Mouse (Mus musculus) MEL (cell line): ENCODE measurements at regions not wholly inside any gene's neighbourhood (a gene's known extent, or its start where the extent isn't known, plus 50 kb on each side); places are given as distances from the start of the nearest gene placed in this dataset.
A peak's percentile ranks its signal among the peaks of the same experiment; 100 is the strongest.

Source experiments
- DNase-seq: peaks from one replicate; pipeline ENCODE4 v3.0.0; 2011; ENCODE audit warnings: low read depth, low spot score
- H3K27ac ChIP-seq: 2 replicates; pipeline ENCODE4 v1.5.1; 2012; ENCODE audit warnings: low read depth, mild to moderate bottlenecking, control low read depth, low read length, moderate library complexity; ENCODE audit not compliant: control insufficient read depth
- H3K27me3 ChIP-seq, 2 experiments: fragments of 150-350 bp in 1 of 2; sonication (generic) in 1 of 2; 2 replicates each; pipeline ENCODE4 v1.6.1; 2012; ENCODE audit warnings: low read length in 2 of 2, mild to moderate bottlenecking in 2 of 2, improper control_type of control experiment in 1 of 2, moderate library complexity in 1 of 2; ENCODE audit not compliant: insufficient read depth in 2 of 2, control insufficient read depth in 1 of 2
- H3K36me3 ChIP-seq, 2 experiments: 2 replicates each; pipeline ENCODE4 v1.6.1; 2012 to 2014; ENCODE audit warnings: low read length in 2 of 2, improper control_type of control experiment in 1 of 2, inconsistent platforms in 1 of 2, mild to moderate bottlenecking in 1 of 2; ENCODE audit not compliant: insufficient read depth in 2 of 2, control insufficient read depth in 1 of 2
- H3K4me1 ChIP-seq, 2 experiments: fragments of 150-350 bp in 1 of 2; sonication (generic) in 1 of 2; 2 replicates each; pipeline ENCODE4 v1.6.1; 2012; ENCODE audit warnings: low read length in 2 of 2, improper control_type of control experiment in 1 of 2, mild to moderate bottlenecking in 1 of 2; ENCODE audit not compliant: insufficient read depth in 2 of 2, control insufficient read depth in 1 of 2
- H3K4me3 ChIP-seq, 2 experiments: fragments of 150-350 bp in 1 of 2; sonication (generic) in 1 of 2; 2 replicates each; pipeline ENCODE4 v1.5.1; 2012; ENCODE audit warnings: low read depth in 2 of 2, low read length in 2 of 2, mild to moderate bottlenecking in 2 of 2, moderate library complexity in 2 of 2, control low read depth in 1 of 2, improper control_type of control experiment in 1 of 2; ENCODE audit not compliant: control insufficient read depth in 1 of 2, insufficient read depth in 1 of 2
- H3K79me2 ChIP-seq: 2 replicates; pipeline ENCODE4 v1.6.1; 2012; ENCODE audit warnings: mild to moderate bottlenecking, low read length, moderate library complexity; ENCODE audit not compliant: control insufficient read depth, poor library complexity, insufficient read depth
- H3K9ac ChIP-seq: 2 replicates; pipeline ENCODE4 v1.6.1; 2012; ENCODE audit warnings: low read depth, mild to moderate bottlenecking, control low read depth, low read length, moderate library complexity; ENCODE audit not compliant: control insufficient read depth, poor library complexity, severe bottlenecking
- H3K9me3 ChIP-seq: fragments of 150-350 bp; sonication (generic); replicated peaks from 2 replicates; pipeline ENCODE4 v1.6.1; 2012; ENCODE audit warnings: mild to moderate bottlenecking, low read length, improper control_type of control experiment, moderate library complexity; ENCODE audit not compliant: insufficient read depth
- CTCF ChIP-seq, 3 experiments: IDR thresholded peaks in 2 of 3; conservative IDR thresholded peaks in 1 of 3; 2 replicates each; pipeline ENCODE4 v1.5.1; 2011 to 2012; ENCODE audit warnings: low read length in 3 of 3, low read depth in 2 of 3, mild to moderate bottlenecking in 2 of 3, improper control_type of control experiment in 1 of 3, inconsistent platforms in 1 of 3, mixed read lengths in 1 of 3, moderate library complexity in 1 of 3; ENCODE audit not compliant: control insufficient read depth in 1 of 3, insufficient read depth in 1 of 3, poor library complexity in 1 of 3, severe bottlenecking in 1 of 3
- E2F4 ChIP-seq: IDR thresholded peaks from 2 replicates; pipeline ENCODE4 v1.6.1; 2011; ENCODE audit warnings: low read depth, low read length, improper control_type of control experiment, borderline replicate concordance
- ELF1 ChIP-seq: IDR thresholded peaks from 2 replicates; pipeline ENCODE4 v1.6.1; 2014; ENCODE audit warnings: low read depth, mild to moderate bottlenecking, inconsistent platforms, low read length, improper control_type of control experiment, moderate library complexity
- EP300 ChIP-seq, 2 experiments: IDR thresholded peaks; 2 replicates each; pipeline ENCODE4 v1.6.1; 2011; ENCODE audit warnings: improper control_type of control experiment in 2 of 2, low read length in 2 of 2, low read depth in 1 of 2, mild to moderate bottlenecking in 1 of 2
- ETS1 ChIP-seq: IDR thresholded peaks from 2 replicates; pipeline ENCODE4 v1.6.1; 2012; ENCODE audit warnings: low read depth, mild to moderate bottlenecking, inconsistent platforms, low read length, improper control_type of control experiment, moderate library complexity
- GABPA ChIP-seq: IDR thresholded peaks from 2 replicates; pipeline ENCODE4 v1.6.1; 2012; ENCODE audit warnings: low read depth, mild to moderate bottlenecking, inconsistent platforms, low read length, improper control_type of control experiment, moderate library complexity
- JUND ChIP-seq: IDR thresholded peaks from 2 replicates; pipeline ENCODE4 v1.6.1; 2011; ENCODE audit warnings: low read depth, mild to moderate bottlenecking, improper control_type of control experiment, low read length
- MAZ ChIP-seq: IDR thresholded peaks from 2 replicates; pipeline ENCODE4 v1.6.1; 2012; ENCODE audit warnings: low read depth, mild to moderate bottlenecking, inconsistent platforms, low read length, improper control_type of control experiment
- MXI1 ChIP-seq: IDR thresholded peaks from 2 replicates; pipeline ENCODE4 v1.6.1; 2011; ENCODE audit warnings: mild to moderate bottlenecking, low read depth, low read length, improper control_type of control experiment
- NRF1 ChIP-seq: IDR thresholded peaks from 2 replicates; pipeline ENCODE4 v1.6.1; 2014; ENCODE audit warnings: low read depth, mild to moderate bottlenecking, inconsistent platforms, low read length, improper control_type of control experiment, moderate library complexity; ENCODE audit not compliant: poor library complexity, insufficient read depth, severe bottlenecking
- POLR2AphosphoS5 ChIP-seq: IDR thresholded peaks from 2 replicates; pipeline ENCODE4 v1.6.1; 2012; ENCODE audit warnings: low read depth, borderline replicate concordance, mild to moderate bottlenecking, inconsistent platforms, low read length, moderate library complexity, mixed read lengths
- RAD21 ChIP-seq: IDR thresholded peaks from 2 replicates; pipeline ENCODE4 v1.6.1; 2011; ENCODE audit warnings: mild to moderate bottlenecking, low read depth, low read length, improper control_type of control experiment
- SMC3 ChIP-seq: IDR thresholded peaks from 2 replicates; pipeline ENCODE4 v1.6.1; 2011; ENCODE audit warnings: low read depth, low read length, improper control_type of control experiment
- UBTF ChIP-seq: IDR thresholded peaks from 2 replicates; pipeline ENCODE4 v1.6.1; 2012; ENCODE audit warnings: low read depth, mild to moderate bottlenecking, inconsistent platforms, low read length, improper control_type of control experiment, moderate library complexity, borderline replicate concordance; ENCODE audit not compliant: insufficient read depth
- USF2 ChIP-seq, 2 experiments: IDR thresholded peaks; 2 replicates each; pipeline ENCODE4 v1.6.1; 2011 to 2012; ENCODE audit warnings: improper control_type of control experiment in 2 of 2, low read length in 2 of 2, borderline replicate concordance in 1 of 2, inconsistent platforms in 1 of 2, low read depth in 1 of 2, mild to moderate bottlenecking in 1 of 2; ENCODE audit not compliant: insufficient read depth in 1 of 2
- ZC3H11A ChIP-seq: IDR thresholded peaks from 2 replicates; pipeline ENCODE4 v1.6.1; 2012; ENCODE audit warnings: low read depth, mild to moderate bottlenecking, inconsistent platforms, low read length, improper control_type of control experiment
- ZKSCAN1 ChIP-seq: IDR thresholded peaks from 2 replicates; pipeline ENCODE4 v1.6.1; 2012; ENCODE audit warnings: low read depth, mild to moderate bottlenecking, inconsistent platforms, low read length, improper control_type of control experiment, moderate library complexity
- ZNF384 ChIP-seq: IDR thresholded peaks from 2 replicates; pipeline ENCODE4 v1.6.1; 2012; ENCODE audit warnings: low read depth, mild to moderate bottlenecking, inconsistent platforms, low read length, improper control_type of control experiment

DNA sequence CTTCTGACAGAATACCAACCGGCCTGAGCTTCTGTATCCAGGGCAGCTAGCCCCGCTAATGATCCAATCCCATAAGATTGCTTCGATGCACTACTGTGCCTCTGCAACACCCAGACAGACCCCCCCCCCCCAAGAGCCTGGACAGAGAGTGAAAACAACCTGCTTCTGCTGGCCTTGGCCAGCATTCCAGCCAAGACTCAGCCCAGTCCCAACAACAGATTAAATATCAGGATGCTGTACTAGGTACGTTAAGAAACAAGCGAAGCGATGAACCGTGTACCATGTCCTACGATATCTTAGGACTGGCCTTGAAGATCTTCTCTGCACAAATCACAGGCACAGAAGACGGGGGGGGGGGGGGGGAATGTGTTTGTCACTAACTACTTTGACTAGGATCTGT lies 145.8 kb downstream of the B3glct start:
- Histone ChIP-seq H3K9me3 (no peaks in the 10 kb centered on the region), H3K4me1 (no peaks in the 10 kb centered on the region; a peak in 1 of 4 replicates), H3K27me3 (no peaks in the 10 kb centered on the region), H3K4me3 (no peak overlapping the region), H3K36me3 (no peaks in the 10 kb centered on the region), H3K79me2 (no peaks in the 10 kb centered on the region), H3K27ac (no peak overlapping the region), H3K9ac (no peak overlapping the region)
- TF ChIP-seq ZKSCAN1 (no peak), SMC3 (no peak), POLR2AphosphoS5 (no peak), USF2 (IDR thresholded peaks at IDR 0.05; ENCODE audit: borderline replicate concordance in 1 of 2, insufficient read depth in 1 of 2, low read depth in 1 of 2, low read length in 2 of 2) (no peak), RAD21 (no peak)
- DNase-seq = no peak

DNA sequence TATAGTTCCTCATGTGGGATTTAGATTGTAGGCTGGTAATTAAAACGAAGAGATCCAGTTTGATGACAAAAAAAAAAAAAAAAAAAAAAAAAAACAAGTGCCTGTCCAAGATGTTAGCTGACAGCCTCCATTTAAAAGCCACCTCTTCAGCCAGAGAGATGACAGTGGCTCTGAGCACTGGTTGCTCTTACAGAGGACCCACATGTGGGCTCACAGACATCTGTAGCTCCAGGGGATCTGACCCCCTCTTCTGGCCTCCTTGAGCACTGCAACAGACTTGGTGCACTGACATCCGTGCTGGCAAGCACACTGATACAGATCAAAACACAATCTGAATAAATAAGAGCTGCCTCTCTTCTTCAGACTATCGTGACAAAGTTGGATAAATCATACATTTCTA lies 149.6 kb downstream of the B3glct start:
- Histone ChIP-seq H3K79me2 (no peaks in the 10 kb centered on the region), H3K36me3 (no peaks in the 10 kb centered on the region), H3K4me1 (no peaks in the 10 kb centered on the region; a peak in 1 of 4 replicates), H3K9me3 (no peaks in the 10 kb centered on the region)
- peak; percentile 42 for DNase-seq
- TF ChIP-seq JUND (no peak), SMC3 (peak; percentile 58), RAD21 (peak; percentile 36), UBTF (no peak), ZC3H11A (peak; percentile 32; the same call in 1 of the 2 replicates), ZNF384 (peak; percentile 60; the same call in 1 of the 2 replicates), CTCF (IDR thresholded peaks at IDR 0.05 in 2 of 3, conservative IDR thresholded peaks at IDR 0.05 in 1 of 3; ENCODE audit: control insufficient read depth in 1 of 3, insufficient read depth in 1 of 3, low read depth in 2 of 3, low read length in 3 of 3, poor library complexity in 1 of 3, severe bottlenecking in 1 of 3) (peak; percentile 25 to 55 (median 40); a peak in 4 of 6 replicates)
- TF ChIP-seq, all 39 proteins: peak for 5
- Histone ChIP-seq H3K27me3 (no peaks in the 10 kb centered on the region; a peak in 3 of 4 replicates), H3K9ac (no peak overlapping the region), H3K4me3 (peak overlapping the region in 1 of 2 experiments; percentile 74; a peak in 2 of 4 replicates), H3K27ac (no peak overlapping the region)

DNA sequence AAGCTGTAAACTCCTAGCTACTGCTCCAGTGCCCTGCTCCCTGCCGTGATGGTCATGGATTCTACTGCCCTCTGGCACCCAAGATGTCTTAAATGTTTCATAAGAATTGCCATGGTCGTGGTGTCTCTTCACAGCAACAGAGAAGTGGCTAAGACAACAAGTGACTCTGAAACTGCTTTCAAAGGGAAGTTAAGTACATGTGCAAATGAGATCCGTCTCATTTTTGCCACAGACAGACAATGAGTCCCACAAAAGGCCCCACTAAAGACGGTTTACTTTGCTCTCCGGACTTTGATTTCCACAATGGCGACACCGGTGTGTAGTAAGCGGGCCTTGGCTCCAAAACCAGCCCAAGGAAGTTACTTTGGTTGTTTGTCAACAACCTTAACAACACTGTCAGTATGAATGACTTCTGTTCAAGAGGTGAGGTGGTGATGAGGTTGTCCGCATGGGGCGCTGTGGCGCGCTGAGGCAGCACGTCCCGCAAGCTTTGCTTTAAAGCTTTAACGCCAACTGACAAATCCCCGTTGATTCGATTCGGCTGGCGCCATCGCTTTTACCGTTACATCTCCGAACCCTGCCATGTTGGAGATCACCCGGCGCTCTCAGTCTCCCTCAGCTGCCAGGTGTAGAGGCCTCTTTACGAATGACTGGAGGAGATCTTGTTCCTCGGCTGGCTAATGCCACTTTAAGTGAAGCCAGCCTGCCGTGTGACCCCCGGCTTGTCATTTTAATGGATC lies 153.3 kb downstream of the B3glct start:
- no peak overlapping the region for H3K4me3 ChIP-seq
- no peaks in the 10 kb centered on the region for H3K79me2 ChIP-seq
- H3K4me1 ChIP-seq = no peaks in the 10 kb centered on the region; a peak in 1 of 4 replicates
- H3K36me3 ChIP-seq = no peaks in the 10 kb centered on the region
- H3K9ac ChIP-seq = no peak overlapping the region
- no peak overlapping the region for H3K27ac ChIP-seq
- no peaks in the 10 kb centered on the region; a peak in 3 of 4 replicates for H3K27me3 ChIP-seq
- no peaks in the 10 kb centered on the region for H3K9me3 ChIP-seq
- no peak for DNase-seq
- TF ChIP-seq JUND (no peak), MXI1 (no peak), RAD21 (no peak), GABPA (no peak), SMC3 (no peak), NRF1 (no peak), EP300 (IDR thresholded peaks at IDR 0.05; ENCODE audit: low read depth in 1 of 2, low read length in 2 of 2) (no peak), ELF1 (no peak), ETS1 (no peak), E2F4 (no peak), MAZ (no peak)
